Mouse (Mus musculus): ENCODE results near the gene Slc35f6. TPM values are rescaled to one million over a fixed set of nuclear protein-coding genes. Genes with fewer than 3 reads are reported as not detected.

Gene Slc35f6
- polyA plus RNA-seq, 1 experiment from 2014 or later = 32.5 TPM

DNA sequence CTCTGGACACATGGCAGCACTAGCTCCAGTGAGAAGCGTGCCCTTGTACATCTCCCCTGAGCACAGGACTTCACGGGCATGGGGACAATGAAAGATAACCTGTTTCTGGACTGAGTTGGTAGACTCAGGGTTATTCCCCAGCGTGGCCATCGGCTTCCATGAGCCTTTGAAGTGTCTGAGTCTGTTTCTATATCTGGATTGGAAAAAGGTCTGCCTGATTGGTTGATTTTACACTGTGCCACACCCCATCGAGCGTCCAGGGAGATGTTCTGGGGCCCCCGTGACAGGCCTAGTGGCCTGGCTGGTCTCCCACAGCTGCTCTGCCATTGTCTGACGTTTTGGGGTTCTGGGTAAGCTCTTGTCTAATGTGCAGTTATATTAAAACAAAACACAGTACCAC, 7.3 kb downstream of the Slc35f6 start:
- H3K9me3 ChIP-seq (ENCODE audit: control insufficient read depth, low read length) = no peaks in the 10 kb centered on the region
- no peaks in the 10 kb centered on the region for H3K27me3 ChIP-seq (replicated peaks; ENCODE audit: control insufficient read depth, insufficient read depth, low read length)
- ATAC-seq (replicated peaks; ENCODE audit: low FRiP score, low TSS enrichment, low read depth) (no peak), DNase-seq (ENCODE audit: low spot score) (no peak)
- H3K9ac ChIP-seq (ENCODE audit: low read length) = no peak overlapping the region
- H3K4me2 ChIP-seq (ENCODE audit: low read length) = no peak overlapping the region
- no peak overlapping the region for H3K4me3 ChIP-seq (ENCODE audit: low read depth, low read length)
- WGBS = 83% methylated on average over 8 of the region's 8 CpGs
- H3K4me1 ChIP-seq (replicated peaks; ENCODE audit: control insufficient read depth, insufficient read depth, low read length) = no peaks in the 10 kb centered on the region
- H3K27ac ChIP-seq (ENCODE audit: low read depth) = no peak overlapping the region
- H3K36me3 ChIP-seq (ENCODE audit: control insufficient read depth, insufficient read depth, low read length) = peaks cover 44% of the 10 kb centered on the region

DNA sequence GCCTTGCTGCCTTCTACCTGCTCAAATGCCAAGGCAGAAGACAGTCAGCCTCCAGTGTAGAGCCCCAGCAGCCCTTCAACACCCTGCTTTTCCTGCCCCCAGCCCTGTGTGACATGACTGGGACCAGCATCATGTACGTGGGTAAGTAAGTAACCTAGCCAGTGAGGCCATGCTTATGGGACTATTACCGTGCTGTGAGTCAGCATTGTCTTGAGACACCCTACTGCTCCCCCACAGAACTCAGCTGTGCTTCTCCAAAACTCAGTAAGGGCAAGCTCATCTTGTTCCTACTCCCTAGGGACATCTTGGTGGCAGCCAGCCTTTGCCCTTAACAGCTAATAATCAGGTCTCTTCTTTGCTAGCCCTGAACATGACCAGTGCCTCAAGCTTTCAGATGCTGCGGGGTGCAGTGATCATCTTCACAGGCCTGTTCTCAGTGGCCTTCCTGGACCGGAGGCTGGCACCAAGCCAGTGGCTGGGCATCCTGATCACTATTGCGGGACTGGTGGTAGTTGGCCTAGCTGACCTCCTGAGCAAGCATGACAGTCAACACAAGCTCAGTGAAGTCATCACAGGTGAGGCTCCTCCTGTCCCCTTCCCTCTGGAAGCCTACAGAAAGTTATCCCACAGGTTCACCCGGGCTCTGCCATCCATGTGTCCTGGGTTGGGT, 7.9 kb downstream of the Slc35f6 start:
- no peak for DNase-seq (ENCODE audit: low spot score)
- H3K27me3 ChIP-seq (replicated peaks; ENCODE audit: control insufficient read depth, insufficient read depth, low read length) = no peaks in the 10 kb centered on the region
- H3K4me1 ChIP-seq (replicated peaks; ENCODE audit: control insufficient read depth, insufficient read depth, low read length) = no peaks in the 10 kb centered on the region
- no peak overlapping the region for H3K4me2 ChIP-seq (ENCODE audit: low read length)
- H3K27ac ChIP-seq (ENCODE audit: low read depth) = no peak overlapping the region
- no peak for ATAC-seq (replicated peaks; ENCODE audit: low FRiP score, low TSS enrichment, low read depth)
- H3K9me3 ChIP-seq (ENCODE audit: control insufficient read depth, low read length) = no peaks in the 10 kb centered on the region
- no peak overlapping the region for H3K9ac ChIP-seq (ENCODE audit: low read length)
- WGBS = 86% methylated on average over 6 of the region's 6 CpGs
- H3K36me3 ChIP-seq (ENCODE audit: control insufficient read depth, insufficient read depth, low read length) = peaks cover 44% of the 10 kb centered on the region
- H3K4me3 ChIP-seq (ENCODE audit: low read depth, low read length) = no peak overlapping the region

DNA sequence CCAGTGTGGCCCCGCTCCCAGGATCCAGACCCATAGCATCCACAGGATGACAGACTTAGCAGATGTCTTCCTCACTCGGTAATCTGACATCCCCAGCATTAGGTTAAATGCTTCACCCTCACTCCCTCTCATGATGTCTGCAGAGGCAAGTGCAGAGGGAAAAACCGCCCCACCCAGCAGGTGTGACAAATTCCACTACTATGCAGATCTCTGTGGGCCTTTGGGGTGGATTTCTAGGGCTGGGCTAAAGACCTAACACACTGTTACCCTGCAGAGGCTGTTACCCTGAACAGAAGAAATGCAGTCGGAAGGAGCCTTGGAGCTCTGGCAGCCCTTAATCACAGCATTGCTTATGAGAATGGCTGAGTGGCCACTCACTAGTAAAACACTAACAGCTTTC, 11.3 kb downstream of the Slc35f6 start:
- no peak for DNase-seq (ENCODE audit: low spot score)

DNA sequence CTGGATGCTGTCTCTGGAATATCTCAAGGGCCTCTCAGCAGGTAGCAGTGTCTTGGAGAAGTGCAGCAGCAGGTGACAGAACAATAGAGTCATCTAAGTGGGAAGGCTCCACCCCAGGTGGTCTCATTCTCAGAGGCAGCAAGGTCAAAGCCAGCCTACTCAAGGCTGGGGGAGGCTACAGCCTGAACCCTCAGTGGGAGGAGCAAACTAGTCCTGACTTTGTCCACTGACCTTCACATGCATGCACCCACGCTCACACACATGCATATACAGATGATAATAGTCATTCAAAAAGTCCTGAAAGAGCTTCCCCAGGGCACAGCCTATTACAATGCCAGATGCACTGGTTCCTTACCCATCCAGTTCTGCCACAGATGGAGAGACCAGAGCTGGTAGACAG, 12.5 kb downstream of the Slc35f6 start:
- 92% methylated on average over 1 of the region's 1 CpGs for WGBS

More for the DNA sequence above, 11.3 kb downstream of the Slc35f6 start:
- ATAC-seq (replicated peaks; ENCODE audit: low FRiP score, low TSS enrichment, low read depth) = no peak
- WGBS = 79% methylated on average over 4 of the region's 4 CpGs
- Histone ChIP-seq H3K4me1 (replicated peaks; ENCODE audit: control insufficient read depth, insufficient read depth, low read length) (no peaks in the 10 kb centered on the region), H3K4me3 (ENCODE audit: low read depth, low read length) (no peak overlapping the region), H3K4me2 (ENCODE audit: low read length) (no peak overlapping the region), H3K9ac (ENCODE audit: low read length) (no peak overlapping the region), H3K27me3 (replicated peaks; ENCODE audit: control insufficient read depth, insufficient read depth, low read length) (no peaks in the 10 kb centered on the region), H3K36me3 (ENCODE audit: control insufficient read depth, insufficient read depth, low read length) (peaks cover 37% of the 10 kb centered on the region), H3K27ac (ENCODE audit: low read depth) (no peak overlapping the region), H3K9me3 (ENCODE audit: control insufficient read depth, low read length) (no peaks in the 10 kb centered on the region)

DNA sequence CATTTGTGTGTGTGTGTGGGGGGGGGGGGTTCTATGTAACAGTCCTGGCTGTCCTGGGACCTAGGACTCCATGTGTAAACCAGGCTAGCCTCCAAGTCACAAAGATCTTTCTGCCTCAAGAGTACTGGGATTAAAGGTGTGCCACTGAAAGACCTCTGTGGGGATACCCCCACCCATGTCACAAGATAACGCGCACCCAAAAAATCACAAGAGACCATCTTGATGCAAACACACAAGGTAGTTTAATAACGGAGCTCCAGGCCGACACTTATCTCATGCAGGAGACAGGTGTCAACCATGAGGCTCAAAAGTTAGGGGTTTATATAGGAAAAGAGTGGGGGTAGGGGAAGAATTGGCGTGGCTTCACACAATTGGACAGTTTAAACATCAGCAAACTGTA, 13.1 kb downstream of the Slc35f6 start:
- no peaks in the 10 kb centered on the region for H3K27me3 ChIP-seq (replicated peaks; ENCODE audit: control insufficient read depth, insufficient read depth, low read length)
- H3K4me2 ChIP-seq (ENCODE audit: low read length) = no peak overlapping the region
- ATAC-seq (replicated peaks; ENCODE audit: low FRiP score, low TSS enrichment, low read depth) = no peak
- DNase-seq (ENCODE audit: low spot score) = no peak
- H3K9ac ChIP-seq (ENCODE audit: low read length) = no peak overlapping the region
- no peaks in the 10 kb centered on the region for H3K4me1 ChIP-seq (replicated peaks; ENCODE audit: control insufficient read depth, insufficient read depth, low read length)
- peaks cover 29% of the 10 kb centered on the region for H3K36me3 ChIP-seq (ENCODE audit: control insufficient read depth, insufficient read depth, low read length)
- no peak overlapping the region for H3K27ac ChIP-seq (ENCODE audit: low read depth)
- WGBS = 87% methylated on average over 5 of the region's 5 CpGs
- no peaks in the 10 kb centered on the region for H3K9me3 ChIP-seq (ENCODE audit: control insufficient read depth, low read length)
- H3K4me3 ChIP-seq (ENCODE audit: low read depth, low read length) = no peak overlapping the region

More for the DNA sequence above, 12.5 kb downstream of the Slc35f6 start:
- no peak overlapping the region for H3K4me3 ChIP-seq (ENCODE audit: low read depth, low read length)
- H3K9me3 ChIP-seq (ENCODE audit: control insufficient read depth, low read length) = no peaks in the 10 kb centered on the region
- no peaks in the 10 kb centered on the region for H3K4me1 ChIP-seq (replicated peaks; ENCODE audit: control insufficient read depth, insufficient read depth, low read length)
- no peak overlapping the region for H3K9ac ChIP-seq (ENCODE audit: low read length)
- DNase-seq (ENCODE audit: low spot score) (no peak), ATAC-seq (replicated peaks; ENCODE audit: low FRiP score, low TSS enrichment, low read depth) (no peak)
- H3K27me3 ChIP-seq (replicated peaks; ENCODE audit: control insufficient read depth, insufficient read depth, low read length) = no peaks in the 10 kb centered on the region
- H3K36me3 ChIP-seq (ENCODE audit: control insufficient read depth, insufficient read depth, low read length) = peaks cover 35% of the 10 kb centered on the region
- H3K4me2 ChIP-seq (ENCODE audit: low read length) = no peak overlapping the region
- no peak overlapping the region for H3K27ac ChIP-seq (ENCODE audit: low read depth)

DNA sequence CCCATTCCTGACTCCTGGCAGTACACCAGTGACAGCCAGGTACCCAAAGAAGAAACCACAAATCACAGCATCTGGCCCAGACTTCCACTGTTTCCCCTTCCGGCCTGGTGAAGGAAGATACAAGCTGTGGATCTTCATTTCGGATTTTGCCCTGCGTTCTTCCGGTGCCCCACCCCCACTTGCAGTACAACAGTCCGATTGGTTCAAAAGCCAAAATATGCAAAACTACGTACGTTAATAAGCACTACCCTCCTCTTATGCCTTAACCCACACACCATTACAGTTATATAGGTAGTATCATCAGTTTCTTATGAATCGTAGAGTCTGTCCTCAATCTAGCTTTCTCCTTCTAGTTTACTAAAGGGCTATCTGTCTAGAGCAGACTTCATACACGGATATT, 17.6 kb downstream of the Slc35f6 start:
- WGBS = 89% methylated on average over 9 of the region's 9 CpGs
- no peaks in the 10 kb centered on the region for H3K9me3 ChIP-seq (ENCODE audit: control insufficient read depth, low read length)
- no peaks in the 10 kb centered on the region for H3K27me3 ChIP-seq (replicated peaks; ENCODE audit: control insufficient read depth, insufficient read depth, low read length)

DNA sequence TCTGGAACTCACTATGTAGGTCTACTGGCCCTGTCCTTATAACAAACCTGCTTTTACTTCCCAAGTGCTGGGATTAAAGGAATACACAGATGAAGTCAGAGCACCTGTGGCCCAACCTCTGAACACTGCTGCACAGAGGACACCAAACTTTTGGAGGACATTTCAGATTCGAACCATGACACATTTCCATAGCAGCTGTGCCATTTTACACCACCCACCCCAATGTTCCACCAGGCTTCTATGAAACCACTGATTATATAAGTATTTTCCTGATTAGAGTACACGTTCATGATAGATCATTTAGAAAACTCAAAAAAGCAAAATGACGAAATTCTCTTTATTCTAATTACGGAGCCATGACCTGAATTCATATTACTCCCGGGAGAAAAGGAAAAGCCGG, 18.2 kb downstream of the Slc35f6 start:
- Histone ChIP-seq H3K4me3 (ENCODE audit: low read depth, low read length) (peak overlapping the region; percentile 92; the same call in 1 of the 2 replicates), H3K4me2 (ENCODE audit: low read length) (peak overlapping the region; percentile 77), H3K27me3 (replicated peaks; ENCODE audit: control insufficient read depth, insufficient read depth, low read length) (no peaks in the 10 kb centered on the region), H3K9me3 (ENCODE audit: control insufficient read depth, low read length) (no peaks in the 10 kb centered on the region), H3K27ac (ENCODE audit: low read depth) (peak overlapping the region; percentile 54; the same call in 1 of the 2 replicates), H3K4me1 (replicated peaks; ENCODE audit: control insufficient read depth, insufficient read depth, low read length) (peaks cover 9% of the 10 kb centered on the region), H3K36me3 (ENCODE audit: control insufficient read depth, insufficient read depth, low read length) (peaks cover 19% of the 10 kb centered on the region), H3K9ac (ENCODE audit: low read length) (peak overlapping the region; percentile 81; the same call in 1 of the 2 replicates)
- ATAC-seq (replicated peaks; ENCODE audit: low FRiP score, low TSS enrichment, low read depth) (no peak), DNase-seq (ENCODE audit: low spot score) (no peak)
- 64% methylated on average over 6 of the region's 6 CpGs for WGBS

More for the DNA sequence above, 17.6 kb downstream of the Slc35f6 start:
- Histone ChIP-seq H3K27ac (ENCODE audit: low read depth) (no peak overlapping the region), H3K4me3 (ENCODE audit: low read depth, low read length) (no peak overlapping the region), H3K9ac (ENCODE audit: low read length) (no peak overlapping the region), H3K36me3 (ENCODE audit: control insufficient read depth, insufficient read depth, low read length) (peaks cover 12% of the 10 kb centered on the region), H3K4me1 (replicated peaks; ENCODE audit: control insufficient read depth, insufficient read depth, low read length) (peaks cover 9% of the 10 kb centered on the region), H3K4me2 (ENCODE audit: low read length) (no peak overlapping the region)
- ATAC-seq (replicated peaks; ENCODE audit: low FRiP score, low TSS enrichment, low read depth) (no peak), DNase-seq (ENCODE audit: low spot score) (no peak)

DNA sequence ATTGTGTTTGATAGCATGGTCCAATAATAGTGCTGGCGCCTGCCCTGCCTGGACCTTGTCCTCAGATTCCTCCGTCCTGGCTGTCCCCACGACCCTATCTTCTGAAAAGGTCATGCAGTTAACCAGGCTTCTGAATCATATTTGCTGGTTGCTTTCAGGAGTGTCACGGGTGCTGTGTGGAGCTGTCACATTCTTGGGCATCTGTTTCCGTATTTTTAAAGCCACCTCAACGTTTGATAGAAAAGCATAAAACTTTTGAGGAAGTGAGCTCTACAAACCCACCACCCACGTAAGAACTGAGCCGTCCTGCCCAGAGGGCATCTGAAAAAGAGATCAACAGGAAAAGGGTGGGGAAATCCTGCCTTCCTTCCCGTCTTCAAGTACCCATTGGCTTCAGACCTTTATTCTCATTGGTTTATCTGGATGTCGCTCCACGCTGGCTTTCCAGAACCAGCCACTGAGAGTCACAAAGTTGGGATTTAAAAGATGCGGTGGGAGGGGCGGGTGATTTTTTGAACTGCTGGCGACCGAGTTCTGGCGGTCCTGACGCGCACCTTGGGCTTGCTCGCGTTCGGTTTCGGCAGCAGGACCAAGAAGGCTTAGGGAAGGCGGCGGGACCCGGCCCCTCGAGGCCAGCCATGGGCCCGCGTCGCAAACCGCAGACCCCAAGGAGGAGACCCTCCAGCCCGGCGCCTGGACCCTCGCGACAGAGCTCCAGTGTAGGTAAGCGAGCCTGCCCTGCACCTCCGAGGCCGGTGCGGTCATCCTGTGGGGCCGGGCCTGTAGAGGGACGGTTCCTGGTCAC, 18.9 kb downstream of the Slc35f6 start, which contains the start of gene Cenpa:
Gene Cenpa, plus strand, starts transcription at position 387 of the 805 bp plus-strand sequence.
- DNase-seq (ENCODE audit: low spot score) (peak; percentile 88), ATAC-seq (replicated peaks; ENCODE audit: low FRiP score, low TSS enrichment, low read depth) (peak; percentile 93)
- peak within 1 kb of the TSS; percentile 75 for H3K27ac ChIP-seq (ENCODE audit: low read depth)
- peak within 1 kb of the TSS; percentile 77 for H3K4me2 ChIP-seq (ENCODE audit: low read length)
- no peaks in the 10 kb centered on the region for H3K9me3 ChIP-seq (ENCODE audit: control insufficient read depth, low read length)
- peaks cover 9% of the 10 kb centered on the region for H3K4me1 ChIP-seq (replicated peaks; ENCODE audit: control insufficient read depth, insufficient read depth, low read length)
- under 1% methylated on average over 40 of the region's 40 CpGs for WGBS
- peak within 1 kb of the TSS; percentile 81 for H3K9ac ChIP-seq (ENCODE audit: low read length)
- H3K27me3 ChIP-seq (replicated peaks; ENCODE audit: control insufficient read depth, insufficient read depth, low read length) = no peaks in the 10 kb centered on the region
- peak within 1 kb of the TSS; percentile 92 for H3K4me3 ChIP-seq (ENCODE audit: low read depth, low read length)
- peaks cover 25% of the 10 kb centered on the region for H3K36me3 ChIP-seq (ENCODE audit: control insufficient read depth, insufficient read depth, low read length)

Measured in intestine, embryonic 14.5 days (tissue).